Mouse (Mus musculus) midbrain, embryonic 11.5 days (tissue): ENCODE measurements around the gene Grsf1. TPM values are rescaled to one million over a fixed set of nuclear protein-coding genes. Genes with fewer than 3 reads are reported as not detected.

ENCODE experiments used
- ATAC-seq: fragments of 200-750 bp; cut with Nextera tagmentation; 2 replicates; pipeline ENCODE4 v1.8.0; 2017; ENCODE audit warnings: moderate TSS enrichment, moderate library complexity; ENCODE audit not compliant: low FRiP score
- DNase-seq: peaks from one replicate; pipeline ENCODE4 v3.0.0; 2015; ENCODE audit warnings: low spot score; ENCODE audit errors: missing footprints
- H3K27ac ChIP-seq: fragments of 300-500 bp; sonication (generic); 2 replicates; pipeline ENCODE4 v1.5.1; 2014; ENCODE audit warnings: low read depth, low read length
- H3K27me3 ChIP-seq: fragments of 300-500 bp; sonication (generic); 2 replicates; pipeline ENCODE4 v1.6.1; 2014; ENCODE audit warnings: mild to moderate bottlenecking, low read length, moderate library complexity, mixed read lengths; ENCODE audit not compliant: control insufficient read depth, insufficient read depth
- H3K36me3 ChIP-seq: fragments of 300-500 bp; sonication (generic); 2 replicates; pipeline ENCODE4 v1.6.1; 2014; ENCODE audit warnings: mild to moderate bottlenecking, low read length, moderate library complexity, mixed read lengths; ENCODE audit not compliant: control insufficient read depth, insufficient read depth
- H3K4me1 ChIP-seq: fragments of 300-500 bp; sonication (generic); 2 replicates; pipeline ENCODE4 v1.6.1; 2014; ENCODE audit warnings: low read length; ENCODE audit not compliant: control insufficient read depth, insufficient read depth
- H3K4me2 ChIP-seq: fragments of 300-500 bp; sonication (generic); 2 replicates; pipeline ENCODE4 v1.6.1; 2014; ENCODE audit warnings: mild to moderate bottlenecking, moderate library complexity
- H3K4me3 ChIP-seq: fragments of 300-500 bp; sonication (generic); 2 replicates; pipeline ENCODE4 v1.5.1; 2014; ENCODE audit warnings: low read depth, low read length
- H3K9ac ChIP-seq: fragments of 300-500 bp; sonication (generic); 2 replicates; pipeline ENCODE4 v1.6.1; 2014; ENCODE audit warnings: low read length
- H3K9me3 ChIP-seq: fragments of 300-500 bp; sonication (generic); 2 replicates; pipeline ENCODE4 v1.6.1; 2016; ENCODE audit warnings: low read length; ENCODE audit not compliant: control insufficient read depth
- WGBS: fragments of 180-500 bp; shearing (Covaris S2); extraction: QIAGEN DNeasy Blood & Tissue Kit; methylation state at CpG from one replicate; pipeline ENCODE4 v1.1.7; 2014; 5-methylcytosine and 5-hydroxymethylcytosine counted together
- polyA plus RNA-seq: library from polyadenylated mRNA; unstranded; fragments of >200 nt; fragmentation: Nextera tagmentation; extraction: Ambion mirVana; gene quantifications from 2 replicates; pipeline ENCODE4 v1.2.1, GENCODE M21; 2014

The Grsf1 gene
- polyA plus RNA-seq, 1 experiment from 2014 or later, result 102 TPM

- DNase-seq, result peak; percentile 45
- Histone ChIP-seq H3K9me3 (no peaks in the 10 kb centered on the region), H3K36me3 (no peaks in the 10 kb centered on the region), H3K27ac (no peak overlapping the region), H3K4me3 (no peak overlapping the region), H3K4me1 (no peaks in the 10 kb centered on the region), H3K4me2 (no peak overlapping the region), H3K27me3 (no peaks in the 10 kb centered on the region), H3K9ac (no peak overlapping the region)
- WGBS, result 75% methylated on average over 10 of the region's 10 CpGs
- ATAC-seq, result no peak
These were observed 14.9 kb upstream of the Grsf1 start for GRCm38 (mm10) chr5:88690681-88691505.

- no peaks in the 10 kb centered on the region for H3K27me3 ChIP-seq
- H3K9me3 ChIP-seq, result no peaks in the 10 kb centered on the region
- no peaks in the 10 kb centered on the region for H3K4me1 ChIP-seq
- ATAC-seq (peak; percentile 50), DNase-seq (peak; percentile 84)
- no peak overlapping the region for H3K4me3 ChIP-seq
- no peak overlapping the region for H3K4me2 ChIP-seq
- H3K36me3 ChIP-seq, result no peaks in the 10 kb centered on the region
- H3K9ac ChIP-seq, result no peak overlapping the region
- 78% methylated on average over 3 of the region's 3 CpGs for WGBS
- H3K27ac ChIP-seq, result no peak overlapping the region
These were observed 13.4 kb upstream of the Grsf1 start for GRCm38 (mm10) chr5:88689279-88689938.

- Histone ChIP-seq H3K9ac (no peak overlapping the region), H3K27me3 (no peaks in the 10 kb centered on the region), H3K4me3 (no peak overlapping the region), H3K4me2 (no peak overlapping the region), H3K4me1 (no peaks in the 10 kb centered on the region), H3K36me3 (no peaks in the 10 kb centered on the region), H3K27ac (no peak overlapping the region), H3K9me3 (no peaks in the 10 kb centered on the region)
- no peak for ATAC-seq
- WGBS, result 88% methylated on average over 15 of the region's 15 CpGs
- peak; percentile 82 for DNase-seq
These were observed 12.7 kb upstream of the Grsf1 start for GRCm38 (mm10) chr5:88688583-88689187.

GRCm38 (mm10) chr5:88687996-88688406 lies 12.0 kb upstream of the Grsf1 start:
- 84% methylated on average over 8 of the region's 8 CpGs for WGBS

GRCm38 (mm10) chr5:88685745-88686299 lies 9.9 kb upstream of the Grsf1 start:
- no peak overlapping the region for H3K4me2 ChIP-seq
- H3K36me3 ChIP-seq, result no peaks in the 10 kb centered on the region
- no peak overlapping the region for H3K27ac ChIP-seq
- no peaks in the 10 kb centered on the region for H3K4me1 ChIP-seq
- no peak overlapping the region for H3K4me3 ChIP-seq
- DNase-seq (peak; percentile 68), ATAC-seq (no peak)
- H3K9me3 ChIP-seq, result no peaks in the 10 kb centered on the region
- no peak overlapping the region for H3K9ac ChIP-seq
- no peaks in the 10 kb centered on the region for H3K27me3 ChIP-seq
- WGBS, result 74% methylated on average over 6 of the region's 6 CpGs

More at GRCm38 (mm10) chr5:88687996-88688406, 12.0 kb upstream of the Grsf1 start:
- Histone ChIP-seq H3K4me3 (no peak overlapping the region), H3K9ac (no peak overlapping the region), H3K4me2 (no peak overlapping the region), H3K9me3 (no peaks in the 10 kb centered on the region), H3K36me3 (no peaks in the 10 kb centered on the region), H3K27me3 (no peaks in the 10 kb centered on the region), H3K4me1 (no peaks in the 10 kb centered on the region), H3K27ac (no peak overlapping the region)
- DNase-seq (peak; percentile 54), ATAC-seq (no peak)

GRCm38 (mm10) chr5:88685306-88685705 lies 9.3 kb upstream of the Grsf1 start:
- Histone ChIP-seq H3K4me2 (no peak overlapping the region), H3K9me3 (no peaks in the 10 kb centered on the region), H3K4me3 (no peak overlapping the region), H3K36me3 (no peaks in the 10 kb centered on the region), H3K27me3 (no peaks in the 10 kb centered on the region), H3K27ac (no peak overlapping the region), H3K9ac (no peak overlapping the region), H3K4me1 (no peaks in the 10 kb centered on the region)
- ATAC-seq, result no peak
- DNase-seq, result peak; percentile 82
- WGBS, result 19% methylated on average over 6 of the region's 6 CpGs

- 52% methylated on average over 3 of the region's 3 CpGs for WGBS
- Histone ChIP-seq H3K9ac (no peak overlapping the region), H3K4me2 (no peak overlapping the region), H3K36me3 (no peaks in the 10 kb centered on the region), H3K4me3 (no peak overlapping the region), H3K4me1 (0 out of 2 replicates have a peak, but pooled peaks cover 2% of the 10 kb centered on the region), H3K27me3 (no peaks in the 10 kb centered on the region), H3K27ac (no peak overlapping the region), H3K9me3 (no peaks in the 10 kb centered on the region)
- DNase-seq (peak; percentile 77), ATAC-seq (no peak)
These were observed 8.3 kb upstream of the Grsf1 start for GRCm38 (mm10) chr5:88684226-88684625.

- Histone ChIP-seq H3K4me2 (no peak overlapping the region), H3K27me3 (no peaks in the 10 kb centered on the region), H3K9ac (no peak overlapping the region), H3K36me3 (no peaks in the 10 kb centered on the region), H3K4me3 (no peak overlapping the region), H3K4me1 (0 out of 2 replicates have a peak, but pooled peaks cover 2% of the 10 kb centered on the region), H3K9me3 (no peaks in the 10 kb centered on the region), H3K27ac (no peak overlapping the region)
- no peak for DNase-seq
- WGBS, result 90% methylated on average over 9 of the region's 9 CpGs
- no peak for ATAC-seq
These were observed 7.7 kb upstream of the Grsf1 start for GRCm38 (mm10) chr5:88683706-88684105.
